Mouse (Mus musculus) spleen, adult 2 months (tissue): ENCODE measurements around the gene Bok. TPM values are rescaled to one million over a fixed set of nuclear protein-coding genes. Genes with fewer than 3 reads are reported as not detected.
A peak's percentile ranks its signal among the peaks of the same experiment; 100 is the strongest.

Experiments used
- DNase-seq, 2 experiments: peaks; one replicate each; pipeline versions ENCODE4 v3.0.0 to v3.0.0-alpha.2; 2012 to 2021; ENCODE audit warnings: low spot score in 2 of 2, low read depth in 1 of 2
- H3K27ac ChIP-seq: fragments of 200-500 bp; 2 replicates; pipeline ENCODE4 v1.5.1; 2012; ENCODE audit warnings: low read length, inconsistent platforms; ENCODE audit not compliant: insufficient read depth
- H3K27me3 ChIP-seq: fragments of 200-500 bp; 2 replicates; pipeline ENCODE4 v1.6.1; 2012; ENCODE audit warnings: mild to moderate bottlenecking, moderate library complexity, low read length, inconsistent platforms; ENCODE audit not compliant: control insufficient read depth, insufficient read depth
- H3K36me3 ChIP-seq: fragments of 200-500 bp; 2 replicates; pipeline ENCODE4 v1.6.1; 2012; ENCODE audit warnings: mild to moderate bottlenecking, low read length, inconsistent platforms; ENCODE audit not compliant: control insufficient read depth, insufficient read depth
- H3K4me1 ChIP-seq: fragments of 200-500 bp; 2 replicates; pipeline ENCODE4 v1.6.1; 2011; ENCODE audit warnings: inconsistent platforms; ENCODE audit not compliant: control insufficient read depth, insufficient read depth, insufficient read length
- H3K4me3 ChIP-seq: fragments of 200-500 bp; 2 replicates; pipeline ENCODE4 v1.5.1; 2011; ENCODE audit warnings: mild to moderate bottlenecking, inconsistent platforms; ENCODE audit not compliant: insufficient read depth, insufficient read length; ENCODE audit errors: extremely low read depth
- CTCF ChIP-seq: fragments of 200-500 bp; IDR thresholded peaks from 2 replicates; pipeline ENCODE4 v1.5.1; 2011; ENCODE audit warnings: mild to moderate bottlenecking, inconsistent platforms; ENCODE audit not compliant: insufficient read depth, insufficient read length, insufficient replicate concordance; ENCODE audit errors: extremely low read depth
- POLR2A ChIP-seq: fragments of 200-500 bp; IDR thresholded peaks from 2 replicates; pipeline ENCODE4 v1.6.1; 2011; ENCODE audit warnings: low read depth, low read length, inconsistent platforms
- WGBS: fragments of 180-500 bp; shearing (Covaris S2); methylation state at CpG from one replicate; pipeline ENCODE4 v1.1.7; 2018; 5-methylcytosine and 5-hydroxymethylcytosine counted together
- polyA plus RNA-seq: library from polyadenylated mRNA; depleted of rRNA; stranded (reverse); fragments of >200 nt; gene quantifications from 2 replicates; pipeline ENCODE4 v1.2.3, GENCODE M21; 2012

The Bok gene
- polyA plus RNA-seq, 1 experiment: 37.2 TPM

DNA sequence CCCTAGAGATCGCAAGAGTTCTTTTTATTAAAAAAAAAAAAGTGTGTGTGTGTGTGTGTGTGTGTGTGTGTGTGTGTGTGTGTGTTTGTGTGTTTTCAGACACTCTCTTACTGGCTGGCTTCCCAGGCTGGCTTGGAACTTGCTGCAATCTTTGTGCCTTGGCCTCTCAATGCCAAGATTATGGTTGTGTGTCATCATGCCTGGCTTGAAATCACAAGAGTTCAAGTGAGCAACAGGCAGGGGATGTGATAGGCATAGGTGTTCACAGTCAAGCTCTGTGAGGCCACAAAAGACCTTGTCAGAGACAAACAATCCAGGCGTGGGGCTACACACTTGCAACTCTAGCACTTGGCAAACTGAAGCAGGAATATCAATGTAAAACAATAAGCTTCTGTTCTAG lies 7.1 kb upstream of the Bok start:
- 54% methylated on average over 2 of the region's 2 CpGs for WGBS
- DNase-seq: no peak
- Histone ChIP-seq H3K4me1 (no peaks in the 10 kb centered on the region), H3K36me3 (no peaks in the 10 kb centered on the region), H3K27me3 (no peaks in the 10 kb centered on the region), H3K4me3 (no peak overlapping the region), H3K27ac (no peak overlapping the region)
- TF ChIP-seq POLR2A (no peak), CTCF (no peak)

GRCm38 (mm10) chr1:93679889-93680568 lies 5.4 kb upstream of the Bok start:
- no peak overlapping the region for H3K4me3 ChIP-seq
- H3K36me3 ChIP-seq: no peaks in the 10 kb centered on the region
- H3K27ac ChIP-seq: no peak overlapping the region
- 13% methylated on average over 7 of the region's 7 CpGs for WGBS
- no peak for DNase-seq
- TF ChIP-seq CTCF: no peak
- no peak for TF ChIP-seq POLR2A
- H3K4me1 ChIP-seq: no peaks in the 10 kb centered on the region
- H3K27me3 ChIP-seq: no peaks in the 10 kb centered on the region

DNA sequence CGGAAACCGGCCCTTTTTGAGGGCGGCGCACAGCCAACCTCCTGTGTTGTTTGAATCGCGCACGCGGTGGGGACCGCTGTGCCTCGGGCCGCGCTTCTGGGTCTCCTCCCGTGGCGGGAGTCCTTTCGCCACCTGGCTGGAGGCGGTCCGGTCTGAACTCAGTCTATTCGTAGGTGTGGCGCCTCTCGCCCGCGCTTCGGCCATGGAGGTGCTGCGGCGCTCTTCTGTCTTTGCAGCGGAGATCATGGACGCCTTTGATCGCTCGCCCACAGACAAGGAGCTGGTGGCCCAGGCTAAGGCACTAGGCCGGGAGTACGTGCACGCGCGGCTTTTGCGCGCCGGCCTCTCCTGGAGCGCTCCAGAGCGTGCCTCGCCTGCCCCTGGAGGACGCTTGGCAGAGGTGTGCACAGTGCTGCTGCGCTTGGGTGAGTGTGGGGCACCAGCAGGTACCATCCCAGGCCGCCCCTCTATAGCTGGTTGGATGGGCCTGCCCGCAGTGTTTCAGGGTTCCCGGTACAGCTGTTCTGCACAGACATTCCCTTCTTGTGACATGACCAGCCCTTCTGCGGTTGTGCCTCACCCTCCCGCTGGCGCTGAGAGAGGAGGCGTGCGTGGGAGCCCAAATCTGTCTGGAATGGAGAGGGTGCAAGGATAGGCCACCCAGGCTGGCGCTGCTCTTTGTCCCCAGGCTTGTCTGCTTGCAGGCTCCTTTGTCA lies 943 bp downstream of the Bok start:
- H3K27ac ChIP-seq: peak overlapping the region; percentile 61
- no peaks in the 10 kb centered on the region for H3K36me3 ChIP-seq
- H3K4me3 ChIP-seq: peak overlapping the region; percentile 48; the same call in 1 of the 2 replicates
- WGBS: 11% methylated on average over 51 of the region's 51 CpGs
- peaks cover 10% of the 10 kb centered on the region for H3K27me3 ChIP-seq
- DNase-seq: no peak
- H3K4me1 ChIP-seq: peaks cover 3% of the 10 kb centered on the region
- TF ChIP-seq CTCF (no peak), POLR2A (no peak)

GRCm38 (mm10) chr1:93686961-93687320 lies 1.5 kb downstream of the Bok start:
- 84% methylated on average over 3 of the region's 3 CpGs for WGBS
- no peak for TF ChIP-seq CTCF
- no peak for TF ChIP-seq POLR2A
- peaks cover 3% of the 10 kb centered on the region for H3K4me1 ChIP-seq
- H3K27me3 ChIP-seq: peaks cover 10% of the 10 kb centered on the region
- H3K4me3 ChIP-seq: no peak overlapping the region
- peak overlapping the region; percentile 6 for H3K27ac ChIP-seq
- H3K36me3 ChIP-seq: no peaks in the 10 kb centered on the region
- DNase-seq: no peak

GRCm38 (mm10) chr1:93688154-93688553 lies 2.7 kb downstream of the Bok start:
- Histone ChIP-seq H3K36me3 (no peaks in the 10 kb centered on the region), H3K27ac (no peak overlapping the region), H3K27me3 (peaks cover 10% of the 10 kb centered on the region), H3K4me3 (no peak overlapping the region), H3K4me1 (peaks cover 3% of the 10 kb centered on the region)
- no peak for DNase-seq
- WGBS: 82% methylated on average over 8 of the region's 8 CpGs
- TF ChIP-seq CTCF: no peak
- no peak for TF ChIP-seq POLR2A

GRCm38 (mm10) chr1:93689901-93690496 lies 4.5 kb downstream of the Bok start:
- peaks cover 3% of the 10 kb centered on the region for H3K4me1 ChIP-seq
- H3K27me3 ChIP-seq: peaks cover 10% of the 10 kb centered on the region
- no peak overlapping the region for H3K4me3 ChIP-seq
- no peak for DNase-seq
- 92% methylated on average over 7 of the region's 7 CpGs for WGBS
- TF ChIP-seq CTCF: no peak
- TF ChIP-seq POLR2A: no peak
- H3K36me3 ChIP-seq: no peaks in the 10 kb centered on the region
- H3K27ac ChIP-seq: no peak overlapping the region
